Comparison of ENCODE assay signal across 8 mouse cellular contexts in genomic region chr10:127622057-127622392, GRCm38 (mm10). TPM values are rescaled to one million over a fixed set of nuclear protein-coding genes. Genes with fewer than 3 reads are reported as not detected.
DNase-seq lines count a peak whose midpoint lies in the region; ATAC-seq and TF ChIP-seq lines count a peak whose summit lies in the region.

No protein-coding gene starts in this region.

- no peaks in the 10 kb centered on the region for H3K27me3 ChIP-seq in hindbrain, embryonic 16.5 days (replicated peaks; ENCODE audit: control insufficient read depth, insufficient read depth, low read length)
- H3K27me3 ChIP-seq in liver, embryonic 12.5 days (replicated peaks), result peaks cover 59% of the 10 kb centered on the region

- no peak for DNase-seq in frontal cortex, postnatal 25 days (ENCODE audit: low spot score in 2 of 2)
- DNase-seq in gastrocnemius, adult 2 months, result peak; percentile 85
- no peak for DNase-seq in yolk sac, embryonic 10.5 days (ENCODE audit: low spot score)

- H3K4me1 ChIP-seq in bone marrow macrophage, adult 2 months (ENCODE audit: control insufficient read depth, insufficient read depth, low read length), result peaks cover 14% of the 10 kb centered on the region
- peaks cover 31% of the 10 kb centered on the region for H3K4me1 ChIP-seq in hindbrain, embryonic 16.5 days (ENCODE audit: control insufficient read depth, insufficient read depth, low read depth, low read length)
- peaks cover 41% of the 10 kb centered on the region for H3K4me1 ChIP-seq in liver, embryonic 12.5 days

- no peak for TF ChIP-seq POLR2A in bone marrow macrophage, adult 2 months (IDR thresholded peaks at IDR 0.05; ENCODE audit: borderline replicate concordance, low read depth, low read length)

- peak overlapping the region; percentile 57 for H3K9ac ChIP-seq in hindbrain, embryonic 16.5 days (ENCODE audit: low read depth, low read length)
- no peak overlapping the region for H3K9ac ChIP-seq in liver, embryonic 12.5 days

- H3K27ac ChIP-seq in bone marrow macrophage, adult 2 months (ENCODE audit: insufficient read depth, low read depth, low read length), result peak overlapping the region; percentile 99
- H3K27ac ChIP-seq in gastrocnemius, adult 2 months, result peak overlapping the region; percentile 98
- H3K27ac ChIP-seq in hindbrain, embryonic 16.5 days (ENCODE audit: low read depth, low read length), result peak overlapping the region; percentile 84
- H3K27ac ChIP-seq in liver, embryonic 12.5 days, result peak overlapping the region; percentile 79

- intact Hi-C loops in gastrocnemius, adult 2 months (cut with DNase I), result loop anchor here (1.0 to 2.0 kb wide), 2 partner anchors 45 to 53 kb away; no protein-coding TSS in a partner anchor

- 0 out of 2 replicates have a peak, but pooled peaks have one; percentile 1 for ATAC-seq in frontal cortex, adult (ENCODE audit: low TSS enrichment)
- ATAC-seq in hindbrain, embryonic 16.5 days, result peak; percentile 48
- 0 out of 2 replicates have a peak, but pooled peaks have one; percentile 8 for ATAC-seq in liver, embryonic 12.5 days
- ATAC-seq in monocyte, adult 5-6 weeks (replicated peaks; ENCODE audit: insufficient number of reproducible peaks, low FRiP score, low TSS enrichment, poor library complexity, severe bottlenecking), result peak; percentile 40

- H3K36me3 ChIP-seq in hindbrain, embryonic 16.5 days (ENCODE audit: control insufficient read depth, insufficient read depth, low read length), result no peaks in the 10 kb centered on the region
- H3K36me3 ChIP-seq in liver, embryonic 12.5 days, result no peaks in the 10 kb centered on the region

- H3K4me3 ChIP-seq in bone marrow macrophage, adult 2 months (ENCODE audit: insufficient read depth, low read length), result peak overlapping the region; percentile 84
- peak overlapping the region; percentile 78 for H3K4me3 ChIP-seq in gastrocnemius, adult 2 months
- H3K4me3 ChIP-seq in hindbrain, embryonic 16.5 days (ENCODE audit: low read length), result peak overlapping the region; percentile 75
- peak overlapping the region; percentile 56 for H3K4me3 ChIP-seq in liver, embryonic 12.5 days

- H3K9me3 ChIP-seq in hindbrain, embryonic 16.5 days (ENCODE audit: control insufficient read depth, low read length), result no peaks in the 10 kb centered on the region
- peaks cover 7% of the 10 kb centered on the region; the same call in 1 of the 2 replicates for H3K9me3 ChIP-seq in liver, embryonic 12.5 days (replicated peaks)

- WGBS in hindbrain, embryonic 16.5 days, result 2% methylated on average over 13 of the region's 13 CpGs
- 2% methylated on average over 13 of the region's 13 CpGs for WGBS in liver, embryonic 12.5 days (ENCODE audit: insufficient replicate concordance)

- H3K4me2 ChIP-seq in hindbrain, embryonic 16.5 days (ENCODE audit: low read length), result peak overlapping the region; percentile 94
- peak overlapping the region; percentile 72 for H3K4me2 ChIP-seq in liver, embryonic 12.5 days

- peak; percentile 45; the same call in 1 of the 2 replicates for TF ChIP-seq CTCF in bone marrow macrophage, adult 2 months (IDR thresholded peaks at IDR 0.05; ENCODE audit: low read depth, low read length)
- TF ChIP-seq CTCF in gastrocnemius, adult 2 months (IDR thresholded peaks at IDR 0.05), result peak; percentile 74

RNA-seq across cellular contexts. Expression of gene Lrp1, which starts 1.1 kb away (rescaled TPM):
- polyA plus RNA-seq in bone marrow macrophage, adult 2 months (2012; ENCODE audit: insufficient read depth, insufficient read length, missing spikeins), result 361 and 418 TPM in 2 replicates
- 10 to 100 TPM; 34.6 to 71.3 TPM for total RNA-seq in gastrocnemius, adult 2 months (2021)
- polyA plus RNA-seq in hindbrain, embryonic 16.5 days (2015; fragmentation: Nextera tagmentation; extraction: Ambion mirVana), result 109 and 125 TPM in 2 replicates
- 22.8 and 26.5 TPM in 2 replicates for polyA plus RNA-seq in liver, embryonic 12.5 days (2016; fragmentation: Nextera tagmentation; extraction: Ambion mirVana)
- 147 to 219 TPM (median 171 TPM) in 3 replicates for total RNA-seq in monocyte, adult 5-6 weeks (2017)

RNA-seq across cellular contexts. Expression of gene Stat6, which starts 20.8 kb away (rescaled TPM):
- polyA plus RNA-seq in bone marrow macrophage, adult 2 months (2012; ENCODE audit: insufficient read depth, insufficient read length, missing spikeins), result 128 and 144 TPM in 2 replicates
- 10 to 100 TPM; 17.1 to 18.9 TPM for total RNA-seq in gastrocnemius, adult 2 months (2021)
- polyA plus RNA-seq in hindbrain, embryonic 16.5 days (2015; fragmentation: Nextera tagmentation; extraction: Ambion mirVana), result 6.0 and 8.0 TPM in 2 replicates
- 19.2 and 19.4 TPM in 2 replicates for polyA plus RNA-seq in liver, embryonic 12.5 days (2016; fragmentation: Nextera tagmentation; extraction: Ambion mirVana)
- 171 to 211 TPM (median 204 TPM) in 3 replicates for total RNA-seq in monocyte, adult 5-6 weeks (2017)

RNA-seq across cellular contexts. Expression of gene Nemp1, which starts 44.7 kb away (rescaled TPM):
- 11.0 and 13.5 TPM in 2 replicates for polyA plus RNA-seq in bone marrow macrophage, adult 2 months (2012; ENCODE audit: insufficient read depth, insufficient read length, missing spikeins)
- total RNA-seq in gastrocnemius, adult 2 months (2021), result 1 to 10 TPM; 1.5 to 2.1 TPM
- 2.9 and 3.9 TPM in 2 replicates for polyA plus RNA-seq in hindbrain, embryonic 16.5 days (2015; fragmentation: Nextera tagmentation; extraction: Ambion mirVana)
- polyA plus RNA-seq in liver, embryonic 12.5 days (2016; fragmentation: Nextera tagmentation; extraction: Ambion mirVana), result 7.0 and 8.0 TPM in 2 replicates
- total RNA-seq in monocyte, adult 5-6 weeks (2017), result 16.1 to 28.4 TPM (median 17.2 TPM) in 3 replicates

RNA-seq across cellular contexts. Expression of gene Nab2, which starts 46.3 kb away (rescaled TPM):
- polyA plus RNA-seq in bone marrow macrophage, adult 2 months (2012; ENCODE audit: insufficient read depth, insufficient read length, missing spikeins), result 21.4 and 25.4 TPM in 2 replicates
- total RNA-seq in gastrocnemius, adult 2 months (2021), result 1 to 10 TPM; 2.8 to 3.2 TPM
- polyA plus RNA-seq in hindbrain, embryonic 16.5 days (2015; fragmentation: Nextera tagmentation; extraction: Ambion mirVana), result 2.2 and 3.2 TPM in 2 replicates
- 2.6 and 3.4 TPM in 2 replicates for polyA plus RNA-seq in liver, embryonic 12.5 days (2016; fragmentation: Nextera tagmentation; extraction: Ambion mirVana)
- total RNA-seq in monocyte, adult 5-6 weeks (2017), result 12.6 to 35.9 TPM (median 17.8 TPM) in 3 replicates
